Mouse (Mus musculus): ENCODE data around the gene Zfp143. TPM values are rescaled to one million over a fixed set of nuclear protein-coding genes. Genes with fewer than 3 reads are reported as not detected.
A peak's percentile ranks its signal among the peaks of the same experiment; 100 is the strongest.

The Zfp143 gene
- total and polyA plus RNA-seq, 3 experiments: 17.0 to 23.4 (median 17.5) TPM

GRCm38 (mm10) chr7:110120157-110120784, 59.3 kb downstream of the Zfp143 start:
- dilution Hi-C loops (cut with MboI; ENCODE audit: extremely low pct_ligation_motif_present, extremely low pct_unique_long_range_greater_than_20kb, low sequenced_read_pairs): no loop called here
- TF ChIP-seq CHD1 (IDR thresholded peaks at IDR 0.05; ENCODE audit: low read depth, low read length) (no peak), USF1 (IDR thresholded peaks at IDR 0.05; ENCODE audit: low read depth, low read length) (no peak), ZNF384 (IDR thresholded peaks at IDR 0.05; ENCODE audit: low read depth, low read length) (peak; percentile 72), MXI1 (IDR thresholded peaks at IDR 0.05; ENCODE audit: low read depth, low read length) (no peak)
- Histone ChIP-seq H3K79me2 (replicated peaks; ENCODE audit: control insufficient read depth, extremely low read depth, insufficient read depth, poor library complexity, severe bottlenecking) (peaks cover 32% of the 10 kb centered on the region), H3K36me3 (replicated peaks in 1 of 2; ENCODE audit: control insufficient read depth in 1 of 2, insufficient read depth in 1 of 2, low read length in 1 of 2) (no peaks in the 10 kb centered on the region), H3K4me1 (ENCODE audit: control insufficient read depth in 1 of 2, insufficient read depth in 2 of 2) (peaks cover 0 to 17% of the 10 kb centered on the region in 2 experiments; a peak in 2 of 4 replicates), H3K4me2 (ENCODE audit: insufficient read depth, low read depth, poor library complexity, severe bottlenecking) (peak overlapping the region; percentile 96), H3K9ac (ENCODE audit: insufficient read depth, low read depth) (peak overlapping the region; percentile 27; the same call in 1 of the 2 replicates), H3K4me3 (replicated peaks in 1 of 3; ENCODE audit: low read depth in 2 of 3, low read length in 2 of 3, poor library complexity in 1 of 3) (no peak overlapping the region), H3K27me3 (replicated peaks) (no peaks in the 10 kb centered on the region), H3K9me3 (replicated peaks; ENCODE audit: low read length) (no peaks in the 10 kb centered on the region), H3K27ac (ENCODE audit: insufficient read depth, low read depth) (no peak overlapping the region)
- no peak for DNase-seq (ENCODE audit: extremely low read depth)
- in situ Hi-C loops (cut with MboI; ENCODE audit: low pct_ligation_motif_present, low pct_unique_long_range_greater_than_20kb, low sequenced_read_pairs): no loop called here

- TF ChIP-seq MAX (IDR thresholded peaks at IDR 0.05; ENCODE audit: low read length) (0 out of 2 replicates have a peak, but pooled peaks have one; percentile 10), MAFK (IDR thresholded peaks at IDR 0.05; ENCODE audit: insufficient replicate concordance, low read length) (no peak), ZNF384 (IDR thresholded peaks at IDR 0.05; ENCODE audit: low read depth, low read length) (peak; percentile 57)
- in situ Hi-C loops (cut with MboI; ENCODE audit: low pct_ligation_motif_present, low pct_unique_long_range_greater_than_20kb, low sequenced_read_pairs) (no loop called here), dilution Hi-C loops (cut with MboI; ENCODE audit: extremely low pct_ligation_motif_present, extremely low pct_unique_long_range_greater_than_20kb, low sequenced_read_pairs) (no loop called here)
- Histone ChIP-seq H3K27me3 (replicated peaks) (no peaks in the 10 kb centered on the region), H3K4me1 (ENCODE audit: control insufficient read depth in 1 of 2, insufficient read depth in 2 of 2) (peaks cover 0 to 20% of the 10 kb centered on the region in 2 experiments; a peak in 2 of 4 replicates), H3K9ac (ENCODE audit: insufficient read depth, low read depth) (peak overlapping the region; percentile 27; the same call in 1 of the 2 replicates), H3K4me2 (ENCODE audit: insufficient read depth, low read depth, poor library complexity, severe bottlenecking) (peak overlapping the region; percentile 96), H3K36me3 (replicated peaks in 1 of 2; ENCODE audit: control insufficient read depth in 1 of 2, insufficient read depth in 1 of 2, low read length in 1 of 2) (no peaks in the 10 kb centered on the region), H3K9me3 (replicated peaks; ENCODE audit: low read length) (no peaks in the 10 kb centered on the region), H3K27ac (ENCODE audit: insufficient read depth, low read depth) (no peak overlapping the region), H3K79me2 (replicated peaks; ENCODE audit: control insufficient read depth, extremely low read depth, insufficient read depth, poor library complexity, severe bottlenecking) (peaks cover 34% of the 10 kb centered on the region), H3K4me3 (replicated peaks in 1 of 3; ENCODE audit: low read depth in 2 of 3, low read length in 2 of 3, poor library complexity in 1 of 3) (peak overlapping the region; percentile 69 to 97 (median 85))
- no peak for DNase-seq (ENCODE audit: extremely low read depth)
Observed at GRCm38 (mm10) chr7:110121162-110121515, 60.1 kb downstream of the Zfp143 start.

- Histone ChIP-seq H3K9ac (ENCODE audit: insufficient read depth, low read depth) (peak within 1 kb of the TSS; percentile 72), H3K9me3 (replicated peaks; ENCODE audit: low read length) (no peaks in the 10 kb centered on the region), H3K4me3 (replicated peaks in 1 of 3; ENCODE audit: low read depth in 2 of 3, low read length in 2 of 3, poor library complexity in 1 of 3) (peak within 1 kb of the TSS; percentile 89 to 97 (median 96)), H3K79me2 (replicated peaks; ENCODE audit: control insufficient read depth, extremely low read depth, insufficient read depth, poor library complexity, severe bottlenecking) (peaks cover 40% of the 10 kb centered on the region), H3K4me2 (ENCODE audit: insufficient read depth, low read depth, poor library complexity, severe bottlenecking) (peak within 1 kb of the TSS; percentile 96), H3K36me3 (replicated peaks in 1 of 2; ENCODE audit: control insufficient read depth in 1 of 2, insufficient read depth in 1 of 2, low read length in 1 of 2) (peaks cover 2 to 5% of the 10 kb centered on the region in 2 experiments), H3K4me1 (ENCODE audit: control insufficient read depth in 1 of 2, insufficient read depth in 2 of 2) (peaks cover 0 to 22% of the 10 kb centered on the region in 2 experiments; a peak in 2 of 4 replicates), H3K27me3 (replicated peaks) (no peaks in the 10 kb centered on the region), H3K27ac (ENCODE audit: insufficient read depth, low read depth) (peak within 1 kb of the TSS; percentile 53)
- dilution Hi-C loops (cut with MboI; ENCODE audit: extremely low pct_ligation_motif_present, extremely low pct_unique_long_range_greater_than_20kb, low sequenced_read_pairs): no loop called here
- in situ Hi-C loops (cut with MboI; ENCODE audit: low pct_ligation_motif_present, low pct_unique_long_range_greater_than_20kb, low sequenced_read_pairs): no loop called here
- DNase-seq (ENCODE audit: extremely low read depth): peak; percentile 96
- TF ChIP-seq TCF12 (IDR thresholded peaks at IDR 0.05; ENCODE audit: low read depth, low read length): peak; percentile 55; the same call in 1 of the 2 replicates
- no peak for TF ChIP-seq ZMIZ1 (IDR thresholded peaks at IDR 0.05; ENCODE audit: low read depth, low read length)
- peak; percentile 60; the same call in 1 of the 2 replicates for TF ChIP-seq NRF1 (IDR thresholded peaks at IDR 0.05; ENCODE audit: low read depth, low read length)
- TF ChIP-seq GABPA (IDR thresholded peaks at IDR 0.05; ENCODE audit: insufficient replicate concordance, low read depth, low read length): no peak
- peak; percentile 88 for TF ChIP-seq BHLHE40 (IDR thresholded peaks at IDR 0.05; ENCODE audit: low read depth, low read length)
- peak; percentile 95 for TF ChIP-seq USF1 (IDR thresholded peaks at IDR 0.05; ENCODE audit: low read depth, low read length)
- no peak for TF ChIP-seq ETS1 (conservative IDR thresholded peaks at IDR 0.05; ENCODE audit: low read depth, low read length)
- peak; percentile 41 for TF ChIP-seq ELF1 (IDR thresholded peaks at IDR 0.05; ENCODE audit: low read depth, low read length)
- TF ChIP-seq RCOR1 (conservative IDR thresholded peaks at IDR 0.05; ENCODE audit: low read depth, low read length): no peak
- no peak for TF ChIP-seq ZC3H11A (IDR thresholded peaks at IDR 0.05; ENCODE audit: low read depth, low read length)
- TF ChIP-seq JUND (conservative IDR thresholded peaks at IDR 0.05; ENCODE audit: low read depth, low read length): no peak
- TF ChIP-seq CTCF (conservative IDR thresholded peaks at IDR 0.05 in 1 of 2, IDR thresholded peaks at IDR 0.05 in 1 of 2; ENCODE audit: low read depth in 2 of 2, low read length in 2 of 2): no peak
- TF ChIP-seq RAD21 (IDR thresholded peaks at IDR 0.05; ENCODE audit: low read depth, low read length): no peak
- TF ChIP-seq IRF4 (IDR thresholded peaks at IDR 0.05; ENCODE audit: low read depth, low read length): no peak; the same call in 1 of the 2 replicates
- TF ChIP-seq USF2 (conservative IDR thresholded peaks at IDR 0.05; ENCODE audit: low read depth, low read length): peak; percentile 87
- TF ChIP-seq CHD1 (IDR thresholded peaks at IDR 0.05; ENCODE audit: low read depth, low read length): no peak
- TF ChIP-seq MAFK (IDR thresholded peaks at IDR 0.05; ENCODE audit: insufficient replicate concordance, low read length): no peak
- peak; percentile 9 for TF ChIP-seq HCFC1 (IDR thresholded peaks at IDR 0.05; ENCODE audit: low read depth, low read length)
Observed at GRCm38 (mm10) chr7:110121516-110122288, 60.7 kb downstream of the Zfp143 start, which contains the start of gene Wee1. Gene Wee1 (plus strand): TSS chr7:110122046.

Measured in CH12.LX (cell line).